Comparison of ENCODE assay signal across 23 mouse cellular contexts in genomic region chr1:62071139-62071538, GRCm38 (mm10).
"Had no signal": no experiment of that assay in that cellular context is flagged by ENCODE, and none has a peak within 500 bp of the region (broad histone marks: within the 10 kb centered on the region; RNA-seq: fewer than 3 reads in every experiment).

No protein-coding gene starts in this region.

- H3K36me3 ChIP-seq: kidney, embryonic 15.5 days; limb, embryonic 10.5 days; liver, embryonic 12.5 days; liver, embryonic 15.5 days; midbrain, embryonic 12.5 days; midbrain, embryonic 15.5 days; neural tube, embryonic 12.5 days; neural tube, embryonic 15.5 days had no signal

- H3K27me3 ChIP-seq: kidney, embryonic 15.5 days; limb, embryonic 13.5 days; liver, embryonic 12.5 days; liver, embryonic 15.5 days; midbrain, embryonic 12.5 days; midbrain, embryonic 15.5 days; neural tube, embryonic 12.5 days; neural tube, embryonic 15.5 days had no signal

- H3K9me3 ChIP-seq: kidney, embryonic 15.5 days; limb, embryonic 10.5 days; liver, embryonic 12.5 days; liver, embryonic 15.5 days; midbrain, embryonic 15.5 days; neural tube, embryonic 12.5 days had no signal

- ATAC-seq: liver, embryonic 12.5 days; midbrain, embryonic 15.5 days had no signal

- DNase-seq: kidney, adult 8-10 months; kidney, postnatal 25 days; layer of hippocampus, adult 9-11 months; liver; lung, postnatal 10 days; right cerebral cortex, adult 18-20 months; right cerebral cortex, postnatal 14 days; right cerebral cortex, postnatal 4 days; thymus, adult 2 months; thymus, postnatal 14 days; thymus, postnatal 4 days had no signal

- H3K4me3 ChIP-seq: kidney, embryonic 15.5 days; layer of hippocampus, adult 2 months; limb, embryonic 10.5 days; limb, embryonic 13.5 days; liver, embryonic 12.5 days; liver, embryonic 15.5 days; midbrain, embryonic 12.5 days; midbrain, embryonic 15.5 days; neural tube, embryonic 12.5 days; neural tube, embryonic 15.5 days had no signal

- H3K4me2 ChIP-seq: kidney, embryonic 15.5 days; limb, embryonic 13.5 days; liver, embryonic 12.5 days; liver, embryonic 15.5 days; midbrain, embryonic 12.5 days; midbrain, embryonic 15.5 days; neural tube, embryonic 12.5 days; neural tube, embryonic 15.5 days had no signal

- H3K4me1 ChIP-seq: kidney, embryonic 15.5 days; limb, embryonic 13.5 days; liver, embryonic 12.5 days; liver, embryonic 15.5 days; midbrain, embryonic 12.5 days; midbrain, embryonic 15.5 days; neural tube, embryonic 15.5 days had no signal

- H3K9ac ChIP-seq: kidney, embryonic 15.5 days; limb, embryonic 13.5 days; liver, embryonic 12.5 days; liver, embryonic 15.5 days; midbrain, embryonic 12.5 days; midbrain, embryonic 15.5 days; neural tube, embryonic 12.5 days; neural tube, embryonic 15.5 days had no signal

- H3K27ac ChIP-seq: kidney, embryonic 15.5 days; layer of hippocampus, adult 2 months; limb, embryonic 10.5 days; limb, embryonic 13.5 days; liver, embryonic 12.5 days; liver, embryonic 15.5 days; macrophage; midbrain, embryonic 12.5 days; midbrain, embryonic 15.5 days; neural tube, embryonic 12.5 days; neural tube, embryonic 15.5 days; stomach, postnatal 0 days had no signal
